Mouse (Mus musculus) kidney, postnatal 4 days (tissue): ENCODE results near the gene Efr3b.

ENCODE experiments used
- DNase-seq, 2 experiments: peaks; one replicate each; pipeline ENCODE4 v3.0.0; 2021; ENCODE audit warnings: mixed read lengths in 2 of 2

The Efr3b gene

DNA sequence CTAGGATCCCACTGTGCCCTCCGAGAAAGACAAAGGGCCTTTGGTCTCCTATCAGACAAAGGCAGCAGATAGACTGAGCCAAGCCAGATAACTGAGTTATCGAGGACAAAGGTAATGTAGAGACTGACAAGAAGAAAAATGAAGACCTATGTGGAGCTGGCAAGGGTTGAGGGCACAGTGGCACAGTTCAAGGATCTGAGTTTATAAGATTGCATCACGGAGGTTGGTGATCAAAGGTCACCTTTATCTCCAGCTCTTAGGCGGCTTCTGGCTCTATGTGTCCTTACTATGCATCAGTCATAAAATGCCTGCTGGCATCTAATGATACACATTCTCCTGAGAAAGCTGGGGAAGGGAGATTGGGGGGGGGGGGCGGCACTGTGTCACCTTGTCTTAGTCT lies 2.6 kb downstream of the Efr3b start:
- no peak for DNase-seq

DNA sequence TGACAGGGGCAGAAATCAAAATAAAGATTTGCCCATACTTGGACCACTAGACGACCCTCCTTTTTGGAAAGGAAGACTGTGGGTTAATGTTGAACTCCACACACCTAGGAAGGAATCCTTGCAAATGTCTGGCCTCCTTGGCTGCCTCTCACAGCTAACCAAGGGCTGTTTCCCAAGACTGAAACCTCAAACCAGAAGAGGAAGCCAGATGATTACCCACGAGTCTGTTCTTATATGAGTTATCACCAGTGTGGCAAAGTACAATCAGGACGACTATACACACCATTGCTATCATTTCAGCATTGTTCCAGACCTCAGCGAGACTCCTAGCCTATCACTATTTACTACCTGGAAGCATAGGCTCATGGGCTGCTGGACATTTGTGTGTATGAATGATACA lies 9.7 kb downstream of the Efr3b start:
- DNase-seq: no peak

DNA sequence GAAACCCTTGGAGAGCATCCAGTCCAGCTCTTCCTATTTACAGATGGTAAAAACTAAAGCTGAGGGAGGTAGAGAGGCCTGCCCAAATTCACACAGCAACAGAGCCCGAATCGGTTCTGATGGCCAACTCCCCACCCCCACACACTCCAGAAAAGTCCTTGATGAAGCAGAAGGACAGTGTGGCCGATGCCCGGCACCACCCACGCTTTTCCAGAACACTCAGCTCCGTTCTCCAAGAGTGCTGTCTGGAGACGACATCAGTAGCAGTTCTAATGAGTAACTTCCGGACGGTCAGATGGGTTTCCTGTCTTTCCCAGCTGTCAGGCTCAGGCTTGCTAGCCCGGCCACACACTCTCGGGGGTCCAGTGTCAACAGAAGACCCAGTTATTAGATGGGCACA lies 10.2 kb downstream of the Efr3b start:
- DNase-seq: peak in 1 of 2 experiments; percentile 12

DNA sequence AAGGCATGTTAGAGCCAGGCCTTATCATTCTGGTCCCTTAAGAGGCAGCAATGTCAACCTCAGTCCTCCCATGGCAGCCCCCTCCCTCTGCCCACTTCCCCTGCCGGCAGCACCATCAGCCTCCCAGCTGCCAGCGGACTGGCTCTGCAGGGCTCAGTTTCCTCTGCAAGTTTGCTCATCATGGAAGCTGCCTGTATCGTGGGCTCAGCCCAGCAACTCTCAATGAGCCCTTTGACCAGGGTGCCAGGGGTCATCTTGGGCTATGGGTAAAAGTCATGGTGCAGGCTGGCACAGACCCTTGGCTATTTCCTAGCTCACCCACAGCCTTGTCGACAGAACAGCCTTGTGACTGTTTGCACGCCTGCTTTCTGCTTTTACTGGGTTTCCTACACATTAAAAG lies 14.4 kb downstream of the Efr3b start:
- DNase-seq: no peak

DNA sequence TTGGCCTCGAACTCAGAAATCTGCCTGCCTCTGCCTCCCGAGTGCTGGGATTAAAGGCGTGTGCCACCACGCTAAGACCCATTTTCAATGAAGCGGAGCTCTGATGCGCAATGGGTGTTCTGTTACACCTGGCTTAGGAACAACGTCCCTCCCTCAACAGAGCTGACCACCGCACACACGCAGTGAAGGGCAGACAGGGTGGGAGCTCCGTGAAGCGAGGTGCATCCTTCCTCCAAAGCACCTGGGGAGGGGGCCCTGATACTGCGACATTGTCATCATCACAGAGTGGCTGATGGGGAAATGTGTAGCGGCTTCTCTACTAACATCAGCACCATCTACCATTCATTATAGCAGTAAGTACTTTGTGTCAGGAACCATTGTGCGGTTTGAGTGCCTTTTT lies 15.2 kb downstream of the Efr3b start:
- DNase-seq: no peak

DNA sequence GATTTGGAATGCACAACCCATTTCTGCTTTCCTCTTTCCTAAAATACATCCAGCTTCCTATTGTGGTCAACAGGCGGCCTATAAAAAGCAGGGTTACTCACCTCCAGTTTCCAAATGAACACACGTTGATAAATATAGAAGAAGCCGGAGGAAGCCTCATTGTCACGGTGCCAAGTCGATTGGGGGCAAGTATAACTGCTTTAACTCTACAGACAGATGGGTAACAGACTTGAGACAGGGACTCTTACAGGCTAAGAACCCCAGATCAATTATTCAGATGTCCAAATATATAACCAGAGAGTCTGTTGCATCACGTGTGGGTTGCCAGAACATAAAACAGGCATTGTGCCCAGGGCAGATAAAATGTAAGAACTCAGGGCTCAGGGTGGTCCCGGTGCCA lies 15.9 kb downstream of the Efr3b start:
- peak; percentile 41 to 47 for DNase-seq

DNA sequence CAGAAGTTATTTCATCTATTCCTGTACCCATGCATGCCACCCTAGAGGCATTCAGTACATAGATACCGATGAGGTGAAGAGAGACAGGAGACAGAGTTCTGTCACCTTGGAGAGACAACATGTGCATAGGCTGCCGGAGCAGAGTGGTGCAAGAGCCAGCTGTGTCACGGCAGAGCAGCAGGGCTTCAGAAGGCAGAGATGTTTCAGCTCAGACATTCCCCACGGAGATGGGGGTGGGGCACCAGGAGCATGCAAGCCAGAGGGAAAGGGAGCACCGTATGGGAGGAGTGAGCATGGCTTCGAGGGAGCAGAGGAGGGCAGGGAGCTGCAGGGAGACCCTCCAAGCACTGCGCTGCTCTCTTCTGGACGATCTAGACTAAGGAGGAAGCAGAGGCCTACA lies 18.2 kb downstream of the Efr3b start:
- DNase-seq: peak in 1 of 2 experiments; percentile 19

DNA sequence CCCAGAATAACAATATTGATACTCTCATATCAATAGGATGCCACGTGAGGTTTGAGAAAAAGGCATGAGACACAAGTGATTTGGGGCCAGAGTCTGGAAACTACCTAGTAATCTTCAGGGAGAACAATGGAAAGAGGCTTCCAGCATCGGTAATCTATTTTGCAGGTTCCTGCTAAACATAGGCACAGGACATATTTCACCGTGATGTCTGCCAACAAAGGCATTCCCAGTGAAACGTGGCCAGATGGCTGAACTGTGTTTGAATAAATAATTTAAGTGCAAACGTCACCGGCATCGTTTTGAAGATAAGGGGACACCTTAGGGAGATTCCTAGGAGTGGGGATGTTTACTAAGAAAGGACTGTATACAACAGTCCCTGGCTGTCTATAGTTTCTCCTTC lies 22.4 kb downstream of the Efr3b start:
- DNase-seq: no peak

DNA sequence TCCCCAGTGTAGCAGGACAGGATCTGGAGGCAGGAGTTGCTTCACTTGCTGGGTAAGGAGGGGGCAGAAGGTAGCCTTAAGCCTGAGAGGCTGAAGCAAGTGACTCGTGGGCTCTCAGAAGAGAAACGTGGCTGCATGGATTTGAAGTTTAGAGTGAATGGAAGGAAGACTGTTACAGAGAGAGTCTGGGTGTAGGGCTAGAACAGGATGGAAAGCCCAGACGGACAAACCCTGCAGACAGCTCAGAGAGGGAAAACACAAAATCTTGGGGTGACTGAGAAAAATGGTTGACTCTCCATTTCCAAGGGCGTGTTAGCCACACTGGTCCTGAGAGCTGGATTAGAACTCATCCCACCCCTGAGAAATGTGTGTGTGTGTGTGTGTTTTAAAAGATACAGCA lies 23.0 kb downstream of the Efr3b start:
- no peak for DNase-seq

DNA sequence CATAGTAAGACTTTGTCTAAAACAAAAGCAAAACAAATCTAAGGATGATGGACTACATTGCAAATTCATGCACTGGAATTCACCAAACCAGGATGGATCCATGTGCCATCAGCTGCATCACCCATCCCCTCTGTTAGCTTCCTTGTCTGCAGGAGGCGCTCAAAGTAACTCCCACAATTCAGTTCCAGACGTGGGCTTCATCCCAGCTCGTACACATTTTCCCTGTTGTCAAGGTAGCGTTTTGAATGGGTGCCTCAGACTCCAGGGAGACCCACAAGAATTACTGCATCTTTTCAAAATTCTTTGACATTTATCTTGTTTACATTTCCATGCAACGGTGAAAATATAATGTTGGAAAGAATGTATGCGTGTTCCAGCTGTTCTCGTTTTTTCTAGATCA lies 23.5 kb downstream of the Efr3b start:
- no peak for DNase-seq

DNA sequence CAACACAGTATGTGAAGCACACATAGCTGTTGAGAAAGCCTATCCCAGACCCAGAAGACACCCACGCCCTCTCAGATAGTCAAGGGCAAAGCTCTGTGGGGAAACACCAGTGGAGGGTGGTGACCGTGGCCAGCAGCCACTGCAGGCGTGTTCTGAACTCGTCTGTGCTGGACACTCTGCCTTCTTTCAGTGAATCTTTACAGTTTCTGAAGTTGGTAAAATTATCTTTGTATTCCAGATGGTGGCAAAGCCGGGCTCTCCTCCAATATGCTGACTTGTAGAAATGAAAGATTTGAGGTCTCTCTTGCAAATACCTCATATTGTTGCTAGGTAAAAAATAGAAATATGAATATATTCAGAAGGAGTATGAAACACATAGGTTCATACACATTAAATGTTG lies 27.0 kb downstream of the Efr3b start:
- DNase-seq: no peak

DNA sequence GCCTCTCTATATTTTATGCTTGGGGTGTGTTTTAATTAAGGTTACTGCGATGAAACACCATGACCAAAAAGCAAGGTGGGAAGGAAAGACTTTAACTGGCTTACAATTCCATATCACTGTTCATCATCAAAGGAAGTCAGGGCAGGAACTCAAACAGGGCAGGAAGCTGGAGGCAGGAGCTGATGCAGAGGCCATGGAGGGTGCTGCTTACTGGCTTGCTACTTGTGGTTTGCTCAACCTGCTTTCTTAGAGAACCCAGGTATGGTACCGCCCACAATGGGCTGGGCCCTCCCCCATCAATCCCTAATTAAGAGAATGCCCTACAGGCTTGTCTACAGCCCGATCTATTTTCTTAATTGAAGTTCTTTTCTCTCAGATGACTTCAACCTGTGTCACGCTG lies 27.4 kb downstream of the Efr3b start:
- DNase-seq: no peak

DNA sequence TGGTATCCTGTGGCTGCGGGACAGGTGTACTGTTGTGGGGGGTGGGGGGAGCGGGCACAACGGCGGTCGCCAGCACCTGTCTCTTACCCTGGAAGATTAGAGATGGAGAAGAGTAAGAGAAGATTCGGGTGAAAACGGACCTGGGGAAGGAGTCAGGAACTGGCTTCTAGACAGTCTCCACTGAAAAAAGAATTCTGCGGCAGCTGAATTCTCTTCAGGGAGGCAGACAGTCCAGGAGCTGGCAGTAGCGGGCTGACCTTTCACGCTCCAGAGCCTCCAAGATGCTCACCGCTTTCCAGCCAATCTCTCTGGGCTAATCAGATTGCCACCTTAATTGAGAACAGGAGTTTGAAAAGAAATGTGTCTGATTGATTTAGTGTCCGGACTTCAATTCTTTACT lies 30.0 kb downstream of the Efr3b start:
- DNase-seq: peak in 1 of 2 experiments; percentile 33

DNA sequence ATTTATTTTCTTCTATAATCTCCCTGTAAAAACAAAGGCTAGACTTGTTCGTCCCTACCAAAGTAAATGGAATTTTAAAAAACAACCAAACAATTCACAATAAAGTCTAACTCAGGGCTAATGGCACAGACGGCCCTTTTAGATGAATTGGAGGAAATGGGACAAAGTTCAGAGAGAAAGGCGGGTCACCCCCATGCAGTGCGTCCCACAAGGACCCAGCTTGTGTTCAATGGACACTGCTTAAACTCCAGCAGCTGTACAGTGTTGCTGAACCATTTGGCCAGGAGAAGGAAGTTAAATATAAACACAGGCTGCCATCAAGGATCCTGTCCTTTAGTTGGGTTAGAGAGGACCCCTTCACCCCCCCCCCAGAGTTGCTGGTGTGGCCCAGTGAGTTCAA lies 30.9 kb downstream of the Efr3b start:
- DNase-seq: peak in 1 of 2 experiments; percentile 19

DNA sequence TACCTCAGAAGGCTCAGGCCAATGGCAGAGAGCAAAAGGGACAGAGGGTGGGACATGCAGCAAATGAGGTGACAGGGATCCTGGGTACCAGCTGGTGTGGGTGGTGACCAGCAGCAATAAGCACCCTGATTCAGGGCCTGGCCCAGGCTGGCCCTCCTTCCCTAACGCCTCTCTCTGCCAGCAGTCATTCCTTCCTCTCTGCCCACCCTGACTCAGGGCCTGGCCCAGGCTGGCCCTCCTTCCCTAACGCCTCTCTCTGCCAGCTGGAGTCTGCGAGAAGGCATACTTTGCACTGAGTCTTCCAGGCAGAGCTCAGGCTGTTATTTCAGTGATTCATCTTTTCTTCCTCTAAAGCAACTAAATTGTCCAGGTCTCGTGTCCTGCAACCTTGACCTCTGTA lies 31.5 kb downstream of the Efr3b start:
- no peak for DNase-seq

DNA sequence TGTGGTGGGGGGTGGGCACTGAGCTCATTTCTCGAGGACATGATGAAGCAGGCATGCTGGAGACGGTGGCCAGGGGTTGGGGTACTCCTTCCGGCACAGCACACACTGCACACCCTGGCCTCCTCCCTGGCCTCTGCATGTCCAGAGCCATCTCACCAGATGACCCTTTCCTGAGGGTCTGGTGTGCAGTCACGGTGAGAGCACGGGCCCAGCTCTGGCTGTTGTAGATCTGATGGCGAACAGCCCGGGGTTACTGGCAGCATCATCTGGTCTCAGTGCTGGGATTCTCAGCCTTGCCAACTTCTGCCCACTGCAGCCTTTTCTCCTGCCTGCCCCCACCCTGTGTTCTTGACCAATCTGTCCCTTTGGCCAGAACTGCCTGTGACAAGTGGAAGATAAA lies 32.6 kb downstream of the Efr3b start:
- no peak for DNase-seq

DNA sequence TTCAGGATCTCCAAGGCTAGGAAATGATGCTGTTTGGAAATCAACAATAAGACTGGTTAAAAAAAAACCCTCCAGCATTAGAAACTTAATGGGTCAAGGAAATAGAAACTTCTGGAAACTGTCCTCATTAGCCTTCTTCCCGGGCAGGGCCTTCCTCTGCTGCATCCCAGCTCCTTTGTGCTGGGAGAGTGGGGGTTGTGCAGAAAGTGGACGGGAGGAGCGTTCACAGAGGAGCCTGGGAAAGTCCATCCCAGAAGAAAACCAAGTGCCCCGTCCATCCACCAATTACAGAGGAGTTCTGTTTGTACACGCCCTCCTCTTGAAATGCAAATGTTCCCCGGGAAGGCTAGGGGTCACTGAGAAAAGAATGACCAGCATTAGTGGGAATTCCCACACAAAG lies 34.1 kb downstream of the Efr3b start:
- peak; percentile 47 to 60 for DNase-seq

DNA sequence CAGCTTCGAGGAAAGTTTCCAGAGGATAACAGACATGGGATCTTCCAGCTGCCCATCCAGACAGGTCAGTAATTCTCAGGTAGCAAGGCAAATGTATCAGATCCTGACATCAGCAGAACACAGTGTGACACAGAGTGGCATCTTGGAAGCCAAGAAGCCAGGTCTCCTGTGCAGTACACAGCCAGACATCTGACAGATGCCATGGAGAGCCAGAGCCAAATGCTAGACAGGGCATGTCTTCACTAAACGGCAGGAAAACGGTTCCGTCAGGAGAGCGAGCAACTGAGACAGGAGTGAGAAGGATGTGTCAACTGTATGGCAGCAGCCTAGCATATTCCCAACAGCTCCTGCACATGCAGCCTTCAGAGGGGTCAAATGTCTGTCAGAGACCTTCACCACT lies 38.3 kb downstream of the Efr3b start:
- DNase-seq: no peak

DNA sequence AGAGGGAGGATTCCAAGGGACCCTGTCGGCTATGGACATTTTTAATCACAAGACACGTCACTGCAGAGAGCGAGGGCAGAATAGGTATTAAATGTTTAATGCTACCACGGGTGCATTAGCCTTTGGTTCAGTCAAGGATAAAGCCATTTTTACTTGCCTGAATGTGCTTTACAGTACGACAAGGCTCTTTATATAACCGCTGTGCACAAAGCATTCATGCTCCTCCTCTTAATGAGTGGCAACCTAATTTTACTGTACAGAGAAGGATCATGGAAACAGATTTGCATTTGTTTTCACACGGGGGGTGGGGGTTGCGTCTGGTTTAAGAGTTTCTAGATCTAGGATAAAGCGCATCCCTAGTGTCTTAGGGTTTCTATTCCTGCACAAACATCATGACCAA lies 42.0 kb downstream of the Efr3b start:
- no peak for DNase-seq

DNA sequence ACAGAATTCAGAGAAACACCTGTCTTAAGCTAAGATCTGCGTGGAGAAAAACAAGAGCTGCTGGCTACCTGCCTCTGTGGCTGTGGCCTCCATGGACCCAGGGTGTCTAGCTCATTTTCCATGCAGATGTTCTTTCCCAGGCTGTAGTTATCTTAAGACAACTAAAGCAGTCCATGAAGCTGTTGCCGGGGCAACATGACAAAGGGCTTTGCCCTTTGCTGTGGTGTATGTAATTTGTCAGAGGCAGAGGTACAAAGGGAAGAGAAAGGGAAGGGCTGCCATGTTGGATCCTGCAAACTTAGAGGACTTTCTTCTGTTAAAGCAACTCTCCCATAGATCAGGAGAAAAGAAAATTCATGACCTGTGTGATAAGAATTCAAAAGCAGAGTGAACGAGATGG lies 47.7 kb downstream of the Efr3b start:
- no peak for DNase-seq

DNA sequence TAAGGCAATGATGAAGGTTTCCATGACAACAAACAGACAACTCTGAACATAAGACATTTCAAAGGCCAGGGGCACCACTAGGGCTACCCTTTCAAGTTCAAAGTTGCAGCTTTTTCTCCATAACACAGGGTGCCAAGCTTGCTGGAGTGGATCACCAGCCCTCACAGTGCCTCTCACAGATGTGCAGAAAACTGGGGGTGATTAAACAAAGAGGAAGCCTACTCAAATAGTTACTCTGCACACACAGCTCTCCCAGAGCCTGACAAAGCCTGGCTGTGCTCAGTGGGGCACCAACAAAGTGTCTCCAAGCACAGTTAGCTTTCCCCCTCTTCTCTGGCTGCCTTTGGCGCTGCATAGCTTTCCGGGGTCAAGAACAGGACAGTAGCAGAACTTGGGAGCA lies 48.8 kb downstream of the Efr3b start:
- no peak for DNase-seq

DNA sequence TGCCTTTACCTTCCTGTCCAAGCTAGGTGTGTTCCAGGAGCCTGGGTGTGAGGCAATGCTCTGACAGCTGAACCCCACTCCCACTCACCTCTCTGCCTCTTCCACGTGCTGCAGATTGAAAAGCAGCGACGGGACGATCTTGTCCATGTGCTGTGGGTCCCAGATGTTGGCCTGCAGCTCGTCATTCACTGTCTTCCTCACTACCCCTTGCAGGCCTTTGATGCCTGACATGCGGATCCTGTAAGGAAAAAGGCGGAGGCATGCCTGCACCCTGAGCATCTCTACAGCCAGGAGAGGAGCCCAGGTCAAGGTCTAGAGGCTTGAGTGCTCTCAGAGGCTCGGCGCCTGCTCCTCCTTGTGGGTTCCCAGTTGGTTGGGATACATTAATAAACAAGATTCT lies 54.3 kb downstream of the Efr3b start:
- DNase-seq: no peak

DNA sequence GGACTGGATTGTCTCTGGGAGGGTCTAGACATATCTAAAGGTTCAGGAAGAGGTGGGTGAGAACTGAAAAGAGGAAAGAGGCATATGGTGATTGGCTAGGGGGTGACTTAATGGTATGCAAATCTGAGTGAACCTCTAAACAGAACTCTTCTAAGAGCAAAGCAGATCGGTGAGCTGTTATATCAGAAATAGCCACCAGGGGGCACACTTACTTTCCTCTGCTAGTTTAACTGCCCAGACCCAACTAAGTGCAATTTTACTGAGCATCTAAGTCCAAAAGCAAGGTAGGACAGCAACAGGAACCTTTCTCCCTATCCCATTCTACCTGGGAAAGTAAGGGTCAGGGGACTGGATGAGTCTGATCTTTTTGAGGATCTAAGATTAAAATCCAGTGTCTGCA lies 55.0 kb downstream of the Efr3b start:
- peak; percentile 83 to 85 for DNase-seq

DNA sequence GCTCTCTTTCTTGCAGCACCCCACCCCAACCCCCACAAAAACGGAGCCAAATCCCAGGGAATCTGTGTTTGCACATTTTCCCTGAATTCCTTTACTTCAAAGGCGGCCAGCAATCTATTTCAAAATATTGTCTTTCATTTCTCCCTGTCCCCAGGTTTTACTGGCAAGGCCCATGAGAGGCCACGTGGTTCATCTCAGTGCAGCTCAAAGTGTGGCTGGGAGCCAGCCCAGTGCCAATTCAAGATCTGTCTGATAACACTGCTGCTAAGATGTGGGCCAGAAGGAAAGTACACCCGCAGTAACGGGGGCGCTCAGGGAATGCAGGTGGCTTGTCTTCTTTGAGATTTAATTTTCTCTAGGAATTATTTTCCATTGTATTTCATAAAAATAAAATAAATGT lies 56.5 kb downstream of the Efr3b start:
- DNase-seq: peak; percentile 46 to 55

DNA sequence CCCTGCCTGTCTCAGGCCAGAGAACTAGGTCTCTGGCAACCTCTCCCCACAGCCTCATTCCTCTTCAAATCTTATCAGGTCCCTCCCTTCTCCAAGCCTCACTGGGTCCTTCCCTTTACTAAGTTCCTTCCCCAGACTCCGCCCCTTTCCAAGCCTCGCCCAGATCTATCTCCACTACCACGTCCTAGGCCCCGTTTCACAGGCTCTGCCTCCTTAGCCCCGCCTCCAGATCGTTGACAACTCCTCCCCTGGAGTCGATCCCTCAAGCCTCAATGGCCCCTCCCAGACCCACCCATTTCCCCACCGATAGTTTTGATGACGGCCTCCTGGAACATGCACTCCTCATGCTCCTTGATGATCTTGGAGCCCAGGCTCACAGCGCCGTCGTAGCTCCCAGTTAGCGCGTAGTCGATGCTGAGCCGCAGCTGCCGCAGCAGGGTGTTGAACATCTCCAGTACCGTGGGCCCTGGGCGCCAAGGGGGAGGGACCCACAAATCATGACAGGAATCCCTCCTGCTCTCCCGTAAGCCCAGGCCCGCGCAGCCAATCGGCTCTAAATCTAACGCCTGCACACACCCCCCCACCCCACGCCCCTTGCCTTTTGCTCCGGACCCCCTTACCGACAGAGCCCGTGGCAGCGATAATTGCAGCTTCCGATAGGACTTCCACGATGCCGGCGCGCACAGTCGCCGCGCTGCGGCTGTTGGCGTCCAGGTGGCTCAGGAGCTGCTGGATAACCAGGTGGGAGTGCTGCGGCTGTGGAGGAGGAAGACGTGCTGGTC lies 57.2 kb downstream of the Efr3b start:
- DNase-seq: peak; percentile 88 to 93

DNA sequence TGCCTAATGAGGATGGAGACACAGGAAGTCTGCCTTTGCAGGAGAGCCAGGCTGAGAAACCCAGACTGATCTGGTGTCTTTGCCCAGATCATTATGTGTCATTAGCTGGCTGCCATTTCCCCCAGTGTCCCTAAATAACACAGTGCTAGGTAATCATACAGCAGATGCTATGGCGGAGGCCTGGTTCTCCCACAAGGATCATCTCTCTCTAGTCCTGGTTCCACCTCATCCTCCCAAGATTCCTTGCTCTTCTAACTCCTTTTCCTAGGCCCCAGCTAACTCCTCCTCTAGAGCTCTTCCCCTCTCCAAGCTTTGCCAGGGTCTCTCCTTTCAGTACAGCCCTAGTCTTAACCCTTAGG lies 57.7 kb downstream of the Efr3b start:
- DNase-seq: no peak
